Mouse (Mus musculus): ENCODE measurements around the gene Mitf.

GRCm38 (mm10) chr6:97800615-97801014 is 6.2 kb upstream of the Mitf start:
- TF ChIP-seq CTCF (IDR thresholded peaks at IDR 0.05; ENCODE audit: insufficient read depth, low read depth, low read length) (no peak), POLR2A (IDR thresholded peaks at IDR 0.05; ENCODE audit: insufficient read depth, low read depth, low read length) (no peak)
